Mouse (Mus musculus) intestine, embryonic 16.5 days (tissue): ENCODE results near the gene Msln. TPM values are rescaled to one million over a fixed set of nuclear protein-coding genes. Genes with fewer than 3 reads are reported as not detected.

Experiments
- microRNA-seq: library from miRNA; unstranded; fragments of <30 nt; microRNA quantifications from one replicate; pipeline ENCODE4, GENCODE M21; 2016
- polyA plus RNA-seq: library from polyadenylated mRNA; unstranded; fragments of >200 nt; fragmentation: Nextera tagmentation; extraction: Ambion mirVana; gene quantifications from 2 replicates; pipeline ENCODE4 v1.2.1, GENCODE M21; 2015

Msln gene
- polyA plus RNA-seq, 1 experiment from 2014 or later, result 27.7 TPM

Small RNA genes lying within 50 kb of the gene (microRNA-seq; reads per million reads assigned to microRNA genes)
- gene Gm25083 (not detected), gene Mir6966 (not detected)

Other genes starting within 250 kb of the Msln start
- 3.6 and 4.3 TPM in 2 replicates for gene Sox8, start 183.7 kb downstream of the Msln start, polyA plus RNA-seq
- gene Lmf1, start 175.3 kb downstream of the Msln start, polyA plus RNA-seq, result 39.1 and 40.6 TPM in 2 replicates
- 1.9 TPM in 2 replicates for gene Gng13, start 37.2 kb downstream of the Msln start, polyA plus RNA-seq
- gene Chtf18, start 27.0 kb downstream of the Msln start, polyA plus RNA-seq, result 20.6 and 22.7 TPM in 2 replicates
- gene Rpusd1, start 26.7 kb downstream of the Msln start, polyA plus RNA-seq, result 15.8 and 19.4 TPM in 2 replicates
- 0.05 TPM in 2 replicates for gene Mslnl, start 18.3 kb downstream of the Msln start, polyA plus RNA-seq
- gene Narfl, start 19.4 kb upstream of the Msln start, polyA plus RNA-seq, result 33.6 and 34.6 TPM in 2 replicates
- gene Haghl, start 31.3 kb upstream of the Msln start, polyA plus RNA-seq, result 36.8 and 41.1 TPM in 2 replicates
- 0.16 and 0.27 TPM in 2 replicates for gene Ccdc78, start 32.2 kb upstream of the Msln start, polyA plus RNA-seq
- gene Fam173a, start 38.5 kb upstream of the Msln start, polyA plus RNA-seq, result 111 and 112 TPM in 2 replicates
- not detected in 2 replicates for gene AC134908.4, start 41.3 kb upstream of the Msln start, polyA plus RNA-seq
- 34.6 and 37.0 TPM in 2 replicates for gene Metrn, start 42.8 kb upstream of the Msln start, polyA plus RNA-seq
- gene Fbxl16, start 54.7 kb upstream of the Msln start, polyA plus RNA-seq, result 2.2 and 2.4 TPM in 2 replicates
- 23.4 and 25.5 TPM in 2 replicates for gene Wdr24, start 69.2 kb upstream of the Msln start, polyA plus RNA-seq
- 50.1 and 50.9 TPM in 2 replicates for gene Jmjd8, start 74.5 kb upstream of the Msln start, polyA plus RNA-seq
- 303 and 321 TPM in 2 replicates for gene Stub1, start 79.0 kb upstream of the Msln start, polyA plus RNA-seq
- 1.6 and 2.0 TPM in 2 replicates for gene Rhbdl1, start 82.9 kb upstream of the Msln start, polyA plus RNA-seq
- gene Gm20683, start 87.4 kb upstream of the Msln start, polyA plus RNA-seq, result 1.4 and 2.3 TPM in 2 replicates
- 21.5 and 23.2 TPM in 2 replicates for gene Rhot2, start 90.5 kb upstream of the Msln start, polyA plus RNA-seq
- gene Wdr90, start 107.1 kb upstream of the Msln start, polyA plus RNA-seq, result 11.3 and 11.9 TPM in 2 replicates
- gene Mcrip2, start 114.4 kb upstream of the Msln start, polyA plus RNA-seq, result 79.5 and 89.3 TPM in 2 replicates
- 61.0 and 66.9 TPM in 2 replicates for gene Mettl26, start 120.7 kb upstream of the Msln start, polyA plus RNA-seq
- gene Wfikkn1, start 126.5 kb upstream of the Msln start, polyA plus RNA-seq, result 0.16 and 0.55 TPM in 2 replicates
- gene Rab40c, start 165.3 kb upstream of the Msln start, polyA plus RNA-seq, result 23.2 and 24.3 TPM in 2 replicates
- gene Pigq, start 190.6 kb upstream of the Msln start, polyA plus RNA-seq, result 57.8 and 59.7 TPM in 2 replicates
- 0.73 TPM in 1 of 2 replicates, not detected in the other for gene Nhlrc4, start 190.6 kb upstream of the Msln start, polyA plus RNA-seq
- gene A930017K11Rik, start 198.2 kb upstream of the Msln start, polyA plus RNA-seq, result 0.21 and 0.22 TPM in 2 replicates
- 22.3 and 24.5 TPM in 2 replicates for gene Capn15, start 231.4 kb upstream of the Msln start, polyA plus RNA-seq